In genomic region chr7:125572737-125573136, GRCm38 (mm10) we compare ENCODE assay signal across 23 mouse cellular contexts. TPM values are rescaled to one million over a fixed set of nuclear protein-coding genes. Genes with fewer than 3 reads are reported as not detected.
A peak's percentile ranks its signal among the peaks of the same experiment; 100 is the strongest.
DNase-seq lines count a peak whose midpoint lies in the region; ATAC-seq and TF ChIP-seq lines count a peak whose summit lies in the region.
"Had no signal": no experiment of that assay in that cellular context is flagged by ENCODE, and none has a peak within 500 bp of the region (broad histone marks: within the 10 kb centered on the region; RNA-seq: fewer than 3 reads in every experiment).

No protein-coding gene starts in this region.

- TF ChIP-seq CTCF in liver, postnatal 0 days (IDR thresholded peaks at IDR 0.05; ENCODE audit: low read depth) = 0 out of 2 replicates have a peak, but pooled peaks have one; percentile 3
- TF ChIP-seq CTCF in stomach, postnatal 0 days (IDR thresholded peaks at IDR 0.05; ENCODE audit: low read depth) = 0 out of 2 replicates have a peak, but pooled peaks have one; percentile 4

- no peaks in the 10 kb centered on the region for H3K27me3 ChIP-seq in heart, embryonic 11.5 days (ENCODE audit: control insufficient read depth, insufficient read depth, low read length)
- no peaks in the 10 kb centered on the region for H3K27me3 ChIP-seq in liver, postnatal 0 days (ENCODE audit: insufficient read depth, low read length)
- H3K27me3 ChIP-seq in liver, embryonic 12.5 days (replicated peaks) = no peaks in the 10 kb centered on the region
- H3K27me3 ChIP-seq in neural tube, embryonic 11.5 days (ENCODE audit: control insufficient read depth, insufficient read depth, low read length) = no peaks in the 10 kb centered on the region
- no peaks in the 10 kb centered on the region for H3K27me3 ChIP-seq in stomach, postnatal 0 days (ENCODE audit: control insufficient read depth, insufficient read depth, low read length)
- H3K27me3 ChIP-seq: forebrain, embryonic 15.5 days; limb, embryonic 15.5 days had no signal

- WGBS in heart, embryonic 11.5 days (ENCODE audit: insufficient replicate concordance) = 73% methylated on average over 6 of the region's 6 CpGs
- 75% methylated on average over 6 of the region's 6 CpGs for WGBS in liver, postnatal 0 days (ENCODE audit: insufficient replicate concordance)
- WGBS in liver, embryonic 12.5 days (ENCODE audit: insufficient replicate concordance) = 75% methylated on average over 6 of the region's 6 CpGs
- WGBS in neural tube, embryonic 11.5 days = 87% methylated on average over 6 of the region's 6 CpGs
- 69% methylated on average over 6 of the region's 6 CpGs for WGBS in stomach, postnatal 0 days

- peak; percentile 35 to 61 for DNase-seq in heart, adult 18-20 months
- DNase-seq in liver, postnatal 0 days = no peak
- no peak for DNase-seq in neural tube, embryonic 11.5 days (ENCODE audit: low spot score)
- no peak for DNase-seq in neural tube, embryonic 10.5 days (ENCODE audit: extremely low spot score, low spot score)
- DNase-seq in stomach, postnatal 0 days (ENCODE audit: low spot score) = no peak
- no peak for DNase-seq in right cerebral cortex, adult 18-20 months
- DNase-seq: cerebellum, adult 11-12 months; gastrocnemius, postnatal 25 days; heart, postnatal 10 days; left cerebral cortex, postnatal 4 days; lung, adult 2 months; right cerebral cortex, postnatal 25 days; spleen, adult 18-20 months; thymus, postnatal 14 days had no signal

- no peak overlapping the region for H3K4me3 ChIP-seq in heart, embryonic 11.5 days (ENCODE audit: low read depth, low read length)
- no peak overlapping the region for H3K4me3 ChIP-seq in liver, postnatal 0 days (ENCODE audit: low read depth, low read length)
- no peak overlapping the region for H3K4me3 ChIP-seq in liver, embryonic 12.5 days
- H3K4me3 ChIP-seq in neural tube, embryonic 11.5 days (ENCODE audit: low read depth, low read length) = no peak overlapping the region
- no peak overlapping the region for H3K4me3 ChIP-seq in stomach, postnatal 0 days (ENCODE audit: low read depth, low read length)
- H3K4me3 ChIP-seq: embryonic facial prominence, embryonic 10.5 days; forebrain, embryonic 15.5 days; hindbrain, embryonic 10.5 days; limb, embryonic 15.5 days; myocyte had no signal

- H3K36me3 ChIP-seq in heart, embryonic 11.5 days (ENCODE audit: control insufficient read depth, insufficient read depth, low read length) = no peaks in the 10 kb centered on the region
- H3K36me3 ChIP-seq in liver, postnatal 0 days (replicated peaks; ENCODE audit: insufficient read depth, low read length) = peaks cover 92% of the 10 kb centered on the region
- peaks cover 53% of the 10 kb centered on the region for H3K36me3 ChIP-seq in liver, embryonic 12.5 days
- H3K36me3 ChIP-seq in neural tube, embryonic 11.5 days (ENCODE audit: control insufficient read depth, insufficient read depth, low read length) = no peaks in the 10 kb centered on the region
- H3K36me3 ChIP-seq in stomach, postnatal 0 days (ENCODE audit: control insufficient read depth, insufficient read depth, low read length) = peaks cover 34% of the 10 kb centered on the region
- H3K36me3 ChIP-seq: embryonic facial prominence, embryonic 10.5 days; forebrain, embryonic 15.5 days had no signal

- no peak for ATAC-seq in heart, embryonic 11.5 days (replicated peaks; ENCODE audit: insufficient number of reproducible peaks, low FRiP score, low TSS enrichment)
- ATAC-seq in liver, postnatal 0 days = no peak
- ATAC-seq in liver, embryonic 12.5 days = no peak
- ATAC-seq in neural tube, embryonic 11.5 days (ENCODE audit: insufficient read depth, low FRiP score, low TSS enrichment) = no peak
- no peak for ATAC-seq in stomach, postnatal 0 days (ENCODE audit: low FRiP score, low TSS enrichment)
- ATAC-seq: forebrain, embryonic 15.5 days; intestine, postnatal 0 days had no signal

- TF ChIP-seq EP300 in liver, postnatal 0 days (IDR thresholded peaks at IDR 0.05; ENCODE audit: low read depth) = no peak
- no peak for TF ChIP-seq EP300 in stomach, postnatal 0 days (optimal IDR thresholded peaks at IDR 0.05)

- H3K9ac ChIP-seq in heart, embryonic 11.5 days (ENCODE audit: low read depth, low read length) = no peak overlapping the region
- no peak overlapping the region for H3K9ac ChIP-seq in liver, postnatal 0 days (replicated peaks)
- H3K9ac ChIP-seq in liver, embryonic 12.5 days = no peak overlapping the region
- no peak overlapping the region for H3K9ac ChIP-seq in neural tube, embryonic 11.5 days (ENCODE audit: low read length)
- H3K9ac ChIP-seq in stomach, postnatal 0 days (ENCODE audit: low read length) = no peak overlapping the region
- H3K9ac ChIP-seq: forebrain, embryonic 15.5 days; limb, embryonic 15.5 days had no signal

- H3K4me2 ChIP-seq in heart, embryonic 11.5 days = no peak overlapping the region
- no peak overlapping the region for H3K4me2 ChIP-seq in liver, postnatal 0 days (ENCODE audit: low read depth, low read length)
- no peak overlapping the region for H3K4me2 ChIP-seq in liver, embryonic 12.5 days
- no peak overlapping the region for H3K4me2 ChIP-seq in neural tube, embryonic 11.5 days (ENCODE audit: low read depth)
- no peak overlapping the region for H3K4me2 ChIP-seq in stomach, postnatal 0 days (replicated peaks; ENCODE audit: low read depth)
- H3K4me2 ChIP-seq: forebrain, embryonic 15.5 days; limb, embryonic 15.5 days had no signal

- no peak overlapping the region for H3K27ac ChIP-seq in heart, embryonic 11.5 days (ENCODE audit: low read depth, low read length)
- no peak overlapping the region for H3K27ac ChIP-seq in liver, postnatal 0 days (ENCODE audit: low read depth)
- H3K27ac ChIP-seq in liver, embryonic 12.5 days = no peak overlapping the region
- H3K27ac ChIP-seq in neural tube, embryonic 11.5 days (ENCODE audit: low read depth, low read length) = 0 out of 2 replicates have a peak overlapping the region, but pooled peaks have one; percentile 14
- H3K27ac ChIP-seq in stomach, postnatal 0 days (replicated peaks) = no peak overlapping the region
- H3K27ac ChIP-seq: embryonic facial prominence, embryonic 10.5 days; forebrain, embryonic 15.5 days; limb, embryonic 15.5 days had no signal

- H3K4me1 ChIP-seq in heart, embryonic 11.5 days (ENCODE audit: control insufficient read depth, insufficient read depth, low read length) = peaks cover 7% of the 10 kb centered on the region
- H3K4me1 ChIP-seq in liver, postnatal 0 days (ENCODE audit: insufficient read depth) = peaks cover 20% of the 10 kb centered on the region
- peaks cover 30% of the 10 kb centered on the region for H3K4me1 ChIP-seq in liver, embryonic 12.5 days
- no peaks in the 10 kb centered on the region for H3K4me1 ChIP-seq in neural tube, embryonic 11.5 days (ENCODE audit: control insufficient read depth, insufficient read depth, low read length)
- peaks cover 6% of the 10 kb centered on the region; the same call in 1 of the 2 replicates for H3K4me1 ChIP-seq in stomach, postnatal 0 days (replicated peaks; ENCODE audit: control insufficient read depth, insufficient read depth)

- no peaks in the 10 kb centered on the region for H3K9me3 ChIP-seq in heart, embryonic 11.5 days (replicated peaks; ENCODE audit: control insufficient read depth, low read length)
- H3K9me3 ChIP-seq in liver, postnatal 0 days (ENCODE audit: low read length) = no peaks in the 10 kb centered on the region
- no peaks in the 10 kb centered on the region for H3K9me3 ChIP-seq in liver, embryonic 12.5 days (replicated peaks)
- H3K9me3 ChIP-seq in neural tube, embryonic 11.5 days (ENCODE audit: control insufficient read depth, low read length) = no peaks in the 10 kb centered on the region
- H3K9me3 ChIP-seq in stomach, postnatal 0 days (ENCODE audit: control insufficient read depth, low read length) = no peaks in the 10 kb centered on the region
- H3K9me3 ChIP-seq: embryonic facial prominence, embryonic 10.5 days; forebrain, embryonic 15.5 days; hindbrain, embryonic 10.5 days; limb, embryonic 15.5 days had no signal

RNA-seq across cellular contexts. Expression of gene Il4ra, which starts 20.8 kb away (rescaled TPM):
- 10 to 100 TPM; 17.0 to 23.6 TPM for total RNA-seq in heart, adult 18-20 months (2021)
- 1.5 and 1.6 TPM in 2 replicates for polyA plus RNA-seq in heart, embryonic 11.5 days (2014; fragmentation: Nextera tagmentation; extraction: Ambion mirVana)
- polyA plus RNA-seq in liver, postnatal 0 days (2015; fragmentation: Nextera tagmentation; extraction: Ambion mirVana) = 8.7 and 9.5 TPM in 2 replicates
- polyA plus RNA-seq in liver, embryonic 12.5 days (2016; fragmentation: Nextera tagmentation; extraction: Ambion mirVana) = 4.1 and 5.2 TPM in 2 replicates
- polyA plus RNA-seq in neural tube, embryonic 11.5 days (2014; fragmentation: Nextera tagmentation; extraction: Ambion mirVana) = 3.3 and 4.5 TPM in 2 replicates
- 13.4 and 13.9 TPM in 2 replicates for polyA plus RNA-seq in stomach, postnatal 0 days (2015; fragmentation: Nextera tagmentation; extraction: Ambion mirVana)

RNA-seq across cellular contexts. Expression of gene Il21r, which starts 30.5 kb away (rescaled TPM):
- total RNA-seq in heart, adult 18-20 months (2021) = 1 to 10 TPM in 1 of 2 experiments, under 1 TPM in 1; 0.47 to 2.9 TPM
- 0.10 TPM in 1 of 2 replicates, not detected in the other for polyA plus RNA-seq in heart, embryonic 11.5 days (2014; fragmentation: Nextera tagmentation; extraction: Ambion mirVana)
- polyA plus RNA-seq in liver, postnatal 0 days (2015; fragmentation: Nextera tagmentation; extraction: Ambion mirVana) = 0.70 TPM in 2 replicates
- polyA plus RNA-seq in liver, embryonic 12.5 days (2016; fragmentation: Nextera tagmentation; extraction: Ambion mirVana) = 1.1 and 1.4 TPM in 2 replicates
- 0.25 and 0.42 TPM in 2 replicates for polyA plus RNA-seq in neural tube, embryonic 11.5 days (2014; fragmentation: Nextera tagmentation; extraction: Ambion mirVana)
- polyA plus RNA-seq in stomach, postnatal 0 days (2015; fragmentation: Nextera tagmentation; extraction: Ambion mirVana) = 0.29 and 0.45 TPM in 2 replicates
- total RNA-seq: MEL had no signal

Comparison
In these comparisons a context has a peak if more than half of its experiments do, and no peak if none do; other contexts are left out.
1. DNase-seq: peak in heart, adult 18-20 months (2 of 2); none in liver, postnatal 0 days (single experiment), neural tube, embryonic 11.5 days (single experiment), neural tube, embryonic 10.5 days (single experiment), stomach, postnatal 0 days (single experiment) and right cerebral cortex, adult 18-20 months (single experiment).